Mouse (Mus musculus) heart, embryonic 16.5 days (tissue): ENCODE results near the gene Cerk. TPM values are rescaled to one million over a fixed set of nuclear protein-coding genes. Genes with fewer than 3 reads are reported as not detected.
"Not testable (repeated sequence)": the region's sequence is repeated elsewhere in the genome, so short reads cannot be mapped to it uniquely, and the experiment has no call there.

Experiments used
- ATAC-seq: fragments of 200-750 bp; cut with Nextera tagmentation; replicated peaks from 2 replicates; pipeline ENCODE4 v1.8.0; 2017; ENCODE audit warnings: moderate number of reproducible peaks; ENCODE audit not compliant: insufficient read depth, low FRiP score; ENCODE audit errors: extremely low read depth
- H3K27ac ChIP-seq: fragments of 300-500 bp; sonication (generic); 2 replicates; pipeline ENCODE4 v1.5.1; 2014; ENCODE audit warnings: mild to moderate bottlenecking, low read length, control low read depth, moderate library complexity
- H3K27me3 ChIP-seq: fragments of 300-500 bp; sonication (generic); 2 replicates; pipeline ENCODE4 v1.6.1; 2014; ENCODE audit warnings: low read length, mixed read lengths; ENCODE audit not compliant: control insufficient read depth, insufficient read depth
- H3K36me3 ChIP-seq: fragments of 300-500 bp; sonication (generic); 2 replicates; pipeline ENCODE4 v1.6.1; 2014; ENCODE audit not compliant: control insufficient read depth, insufficient read depth
- H3K4me1 ChIP-seq: fragments of 300-500 bp; sonication (generic); 2 replicates; pipeline ENCODE4 v1.6.1; 2014; ENCODE audit warnings: low read length, mixed read lengths; ENCODE audit not compliant: control insufficient read depth, insufficient read depth
- H3K4me2 ChIP-seq: fragments of 300-500 bp; sonication (generic); 2 replicates; pipeline ENCODE4 v1.6.1; 2014; ENCODE audit warnings: low read depth, mild to moderate bottlenecking, control low read depth, low read length
- H3K4me3 ChIP-seq: fragments of 300-500 bp; sonication (generic); 2 replicates; pipeline ENCODE4 v1.5.1; 2014; ENCODE audit warnings: mild to moderate bottlenecking, control low read depth, low read length
- H3K9ac ChIP-seq: fragments of 300-500 bp; sonication (generic); 2 replicates; pipeline ENCODE4 v1.6.1; 2014; ENCODE audit warnings: low read length, control low read depth
- H3K9me3 ChIP-seq: fragments of 300-500 bp; sonication (generic); replicated peaks from 2 replicates; pipeline ENCODE4 v1.6.1; 2016; ENCODE audit warnings: low read length; ENCODE audit not compliant: control insufficient read depth
- WGBS: fragments of 180-500 bp; shearing (Covaris S2); extraction: QIAGEN DNeasy Blood & Tissue Kit; methylation state at CpG from one replicate; pipeline ENCODE4 v1.1.7; 2014; 5-methylcytosine and 5-hydroxymethylcytosine counted together
- polyA plus RNA-seq: library from polyadenylated mRNA; unstranded; fragments of >200 nt; fragmentation: Nextera tagmentation; extraction: Ambion mirVana; gene quantifications from 2 replicates; pipeline ENCODE4 v1.2.1, GENCODE M21; 2015

Cerk gene
- polyA plus RNA-seq, 1 experiment from 2014 or later, result 18.7 TPM

GRCm38 (mm10) chr15:86181321-86181720 is 4.6 kb downstream of the Cerk start:
- not testable (repeated sequence) for H3K9me3 ChIP-seq, H3K27me3 ChIP-seq, H3K9ac ChIP-seq, H3K27ac ChIP-seq, ATAC-seq, H3K4me2 ChIP-seq, H3K4me3 ChIP-seq, H3K36me3 ChIP-seq
- WGBS, result 85% methylated on average over 3 of the region's 3 CpGs
- peaks cover 48% of the 10 kb centered on the region for H3K4me1 ChIP-seq

GRCm38 (mm10) chr15:86180427-86180826 is 5.5 kb downstream of the Cerk start:
- no peak overlapping the region for H3K9ac ChIP-seq
- no peak overlapping the region for H3K4me2 ChIP-seq
- no peaks in the 10 kb centered on the region for H3K36me3 ChIP-seq
- H3K4me1 ChIP-seq, result peaks cover 49% of the 10 kb centered on the region
- no peak overlapping the region for H3K4me3 ChIP-seq
- ATAC-seq, result no peak
- WGBS, result 70% methylated on average over 4 of the region's 4 CpGs
- no peaks in the 10 kb centered on the region for H3K9me3 ChIP-seq
- H3K27ac ChIP-seq, result no peak overlapping the region
- no peaks in the 10 kb centered on the region for H3K27me3 ChIP-seq

DNA sequence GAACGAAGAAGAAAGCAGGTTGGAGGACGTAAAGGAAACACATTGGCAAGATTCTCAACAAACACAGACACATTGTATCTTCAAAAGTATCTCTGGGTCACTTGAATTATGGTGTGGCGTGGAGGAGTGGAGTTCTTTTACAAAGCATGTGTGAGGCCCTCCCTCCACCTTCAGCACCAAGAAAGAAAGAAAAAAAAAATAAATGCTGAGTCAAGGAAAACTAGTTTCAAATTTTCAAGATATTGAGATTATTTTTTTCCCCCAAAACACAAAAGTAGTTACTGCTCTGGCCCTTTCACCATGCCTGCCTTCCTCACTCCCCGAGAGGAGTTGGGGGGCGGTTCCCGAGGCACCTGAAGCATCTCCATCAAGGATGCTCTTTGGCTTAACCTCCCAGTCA is 7.3 kb downstream of the Cerk start:
- no peak overlapping the region for H3K27ac ChIP-seq
- H3K9ac ChIP-seq, result no peak overlapping the region
- no peak overlapping the region for H3K4me2 ChIP-seq
- H3K9me3 ChIP-seq, result no peaks in the 10 kb centered on the region
- no peak for ATAC-seq
- 91% methylated on average over 6 of the region's 6 CpGs for WGBS
- H3K27me3 ChIP-seq, result no peaks in the 10 kb centered on the region
- H3K36me3 ChIP-seq, result no peaks in the 10 kb centered on the region
- H3K4me1 ChIP-seq, result peaks cover 56% of the 10 kb centered on the region
- no peak overlapping the region for H3K4me3 ChIP-seq

DNA sequence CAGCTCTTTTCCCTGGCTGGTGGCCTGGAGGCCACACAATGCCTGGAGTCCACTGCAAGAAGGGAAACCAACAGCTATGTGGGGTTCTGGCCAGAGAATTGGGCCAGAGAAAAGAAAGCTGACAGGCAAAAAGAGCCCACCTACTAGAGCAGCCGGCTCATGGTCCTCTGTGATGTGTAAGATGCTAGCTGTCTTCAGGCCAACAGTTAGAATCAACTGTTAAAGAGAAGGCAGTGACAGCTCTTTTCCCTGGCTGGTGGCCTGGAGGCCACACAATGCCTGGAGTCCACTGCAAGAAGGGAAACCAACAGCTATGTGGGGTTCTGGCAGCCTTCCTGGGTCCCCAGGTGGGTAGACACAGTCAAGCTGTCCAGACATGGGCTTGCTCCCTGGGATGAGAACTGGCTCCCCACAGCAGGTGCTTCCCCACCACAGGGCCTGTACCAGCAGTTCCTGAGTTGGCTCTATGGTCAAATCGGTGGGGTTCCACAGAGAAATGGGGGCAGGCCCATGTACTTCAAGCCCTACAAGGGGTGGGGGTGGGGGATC is 8.2 kb downstream of the Cerk start:
- not testable (repeated sequence) for H3K36me3 ChIP-seq, H3K4me3 ChIP-seq, H3K27ac ChIP-seq, H3K4me2 ChIP-seq, ATAC-seq, H3K27me3 ChIP-seq, H3K9ac ChIP-seq, H3K9me3 ChIP-seq
- H3K4me1 ChIP-seq, result peaks cover 58% of the 10 kb centered on the region
- WGBS, result 57% methylated on average over 2 of the region's 2 CpGs

DNA sequence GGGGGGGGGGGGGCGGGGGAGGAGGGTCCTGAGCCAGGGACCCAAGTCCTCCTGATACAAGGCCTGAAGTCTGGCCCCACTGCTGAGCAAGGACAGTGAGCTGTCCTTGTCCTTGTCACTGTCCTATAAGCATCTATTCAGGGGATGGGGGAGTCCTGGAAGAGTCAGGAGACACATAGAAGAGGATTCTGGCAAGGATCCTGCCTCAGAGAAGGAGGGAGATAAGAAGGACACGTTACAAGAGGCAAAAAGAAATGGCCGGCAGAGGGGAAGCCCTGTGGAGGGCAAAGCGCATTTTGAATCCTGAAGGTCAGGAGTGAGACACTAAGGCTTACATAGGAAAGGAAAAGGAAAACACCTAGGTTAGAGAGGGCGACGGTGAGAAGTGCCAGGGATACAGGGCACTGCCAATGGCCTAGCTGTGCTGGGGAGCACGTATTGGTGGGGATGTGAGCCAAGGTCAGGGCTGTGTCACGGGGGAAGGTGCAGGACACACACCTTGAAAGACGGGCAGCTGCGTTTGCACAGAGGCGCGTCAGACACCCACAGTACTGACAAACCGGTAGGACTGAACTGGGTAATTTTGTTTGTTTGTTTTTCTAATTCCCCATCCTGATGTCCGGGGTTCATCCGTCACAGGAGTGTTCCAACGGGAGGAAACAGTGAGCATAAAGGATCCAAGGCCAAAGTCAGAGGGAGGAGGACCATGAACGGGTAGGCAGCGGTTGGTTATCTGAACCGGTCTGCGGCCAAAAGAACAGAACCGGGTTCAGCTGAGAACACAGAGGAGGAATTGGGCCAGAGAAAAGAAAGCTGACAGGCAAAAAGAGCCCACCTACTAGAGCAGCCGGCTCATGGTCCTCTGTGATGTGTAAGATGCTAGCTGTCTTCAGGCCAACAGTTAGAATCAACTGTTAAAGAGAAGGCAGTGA is 8.9 kb downstream of the Cerk start:
- 56% methylated on average over 22 of the region's 22 CpGs for WGBS
- H3K4me3 ChIP-seq, result no peak overlapping the region
- no peaks in the 10 kb centered on the region for H3K9me3 ChIP-seq
- ATAC-seq, result no peak
- no peak overlapping the region for H3K4me2 ChIP-seq
- H3K36me3 ChIP-seq, result no peaks in the 10 kb centered on the region
- peaks cover 58% of the 10 kb centered on the region for H3K4me1 ChIP-seq
- H3K9ac ChIP-seq, result 0 out of 2 replicates have a peak overlapping the region, but pooled peaks have one; percentile 2
- peak overlapping the region; percentile 41 for H3K27ac ChIP-seq
- no peaks in the 10 kb centered on the region for H3K27me3 ChIP-seq

DNA sequence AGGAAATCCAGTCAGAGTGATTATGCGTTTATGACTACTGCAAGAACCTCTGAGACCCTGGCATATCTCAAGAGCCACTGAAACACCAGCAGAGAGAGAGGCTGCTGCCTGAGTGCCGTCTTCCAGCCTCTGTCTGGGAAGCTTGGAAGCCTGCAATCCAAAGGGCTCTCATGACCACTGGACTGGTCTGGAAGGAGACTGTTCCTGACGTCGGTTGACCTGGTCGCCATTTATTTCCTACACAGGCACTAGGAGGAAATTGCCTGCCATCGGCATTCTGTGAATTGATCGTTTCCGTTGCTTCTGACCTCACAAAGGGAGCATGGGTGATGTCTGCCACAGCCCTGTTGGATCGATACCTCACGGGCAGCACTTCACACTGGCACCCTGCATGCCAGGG is 9.8 kb downstream of the Cerk start:
- no peak overlapping the region for H3K4me2 ChIP-seq
- peaks cover 61% of the 10 kb centered on the region for H3K4me1 ChIP-seq
- no peaks in the 10 kb centered on the region for H3K36me3 ChIP-seq
- H3K9me3 ChIP-seq, result no peaks in the 10 kb centered on the region
- H3K27me3 ChIP-seq, result no peaks in the 10 kb centered on the region
- WGBS, result 69% methylated on average over 10 of the region's 10 CpGs
- H3K4me3 ChIP-seq, result no peak overlapping the region
- H3K9ac ChIP-seq, result no peak overlapping the region
- no peak for ATAC-seq
- no peak overlapping the region for H3K27ac ChIP-seq

- 76% methylated on average over 3 of the region's 3 CpGs for WGBS
- ATAC-seq, result no peak
Measured at GRCm38 (mm10) chr15:86175253-86176050, 10.5 kb downstream of the Cerk start.

GRCm38 (mm10) chr15:86173136-86173985 is 12.6 kb downstream of the Cerk start:
- H3K4me2 ChIP-seq, result peak overlapping the region; percentile 43
- H3K4me3 ChIP-seq, result no peak overlapping the region
- peak overlapping the region; percentile 19; the same call in 1 of the 2 replicates for H3K9ac ChIP-seq
- no peaks in the 10 kb centered on the region for H3K9me3 ChIP-seq
- H3K27ac ChIP-seq, result peak overlapping the region; percentile 60
- no peaks in the 10 kb centered on the region for H3K36me3 ChIP-seq
- no peak for ATAC-seq
- no peaks in the 10 kb centered on the region for H3K27me3 ChIP-seq
- 26% methylated on average over 16 of the region's 16 CpGs for WGBS
- peaks cover 80% of the 10 kb centered on the region for H3K4me1 ChIP-seq

More at GRCm38 (mm10) chr15:86175253-86176050, 10.5 kb downstream of the Cerk start:
- Histone ChIP-seq H3K27me3 (no peaks in the 10 kb centered on the region), H3K9ac (no peak overlapping the region), H3K4me2 (no peak overlapping the region), H3K27ac (no peak overlapping the region), H3K36me3 (no peaks in the 10 kb centered on the region), H3K9me3 (no peaks in the 10 kb centered on the region), H3K4me1 (peaks cover 63% of the 10 kb centered on the region), H3K4me3 (no peak overlapping the region)
